Mouse (Mus musculus): Measurements from ENCODE around the gene Smcp. TPM values are rescaled to one million over a fixed set of nuclear protein-coding genes. Genes with fewer than 3 reads are reported as not detected.

Gene Smcp
- total RNA-seq, 2 experiments from 2014 or later, result not detected

DNA sequence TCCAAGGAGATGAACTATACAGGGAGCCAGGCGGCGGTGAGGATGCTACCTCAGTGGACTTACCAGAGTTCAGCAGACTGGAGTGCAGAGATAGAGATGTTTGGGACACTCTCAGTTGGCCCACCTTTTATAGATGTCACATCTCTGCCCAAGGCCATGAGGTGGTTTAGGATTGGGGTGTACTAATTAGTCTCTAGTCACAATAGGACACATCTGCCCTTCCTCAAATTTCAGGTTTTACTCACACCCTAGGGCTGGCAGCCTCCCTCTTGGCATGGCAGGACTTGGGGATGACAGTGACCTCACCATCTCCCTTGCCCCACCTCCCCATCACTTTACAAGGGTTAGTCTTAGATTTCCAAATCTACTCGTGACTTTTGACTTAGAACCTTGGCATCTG lies 54.4 kb downstream of the Smcp start, which contains the start of gene 2310046K23Rik:
Gene 2310046K23Rik, minus strand, starts transcription at position 101 of the 400 bp plus-strand sequence.
- intact Hi-C loops (cut with DNase I), result no loop called here
- no peak for DNase-seq (ENCODE audit: low spot score in 2 of 2)

Other genes starting within 250 kb of the Smcp start
- not detected for gene Sprr2d, start 249.9 kb downstream of the Smcp start, total RNA-seq (2021)
- not detected for gene Sprr2e, start 236.9 kb downstream of the Smcp start, total RNA-seq (2021)
- gene Sprr2f, start 223.8 kb downstream of the Smcp start, total RNA-seq (2021), result not detected
- not detected for gene Sprr2h, start 203.3 kb downstream of the Smcp start, total RNA-seq (2021)
- not detected for gene Sprr2i, start 181.0 kb downstream of the Smcp start, total RNA-seq (2021)
- not detected for gene Sprr2j-ps, start 170.9 kb downstream of the Smcp start, total RNA-seq (2021)
- gene Gm9774, start 159.6 kb downstream of the Smcp start, total RNA-seq (2021), result 1 to 10 TPM; 4.2 to 4.9 TPM
- not detected for gene Sprr2k, start 156.4 kb downstream of the Smcp start, total RNA-seq (2021)
- not detected for gene Sprr1b, start 150.2 kb downstream of the Smcp start, total RNA-seq (2021)
- not detected for gene Sprr3, start 130.3 kb downstream of the Smcp start, total RNA-seq (2021)
- gene Sprr1a, start 103.1 kb downstream of the Smcp start, total RNA-seq (2021), result not detected
- not detected for gene Sprr4, start 88.5 kb downstream of the Smcp start, total RNA-seq (2021)
- gene 2310046K23Rik, start 54.5 kb downstream of the Smcp start, total RNA-seq (2021), result not detected
- not detected for gene Ivl, start 15.3 kb downstream of the Smcp start, total RNA-seq (2021)
- gene 2210017I01Rik, start 18.5 kb upstream of the Smcp start, total RNA-seq (2021), result not detected
- gene Lce6a, start 32.7 kb upstream of the Smcp start, total RNA-seq (2021), result not detected
- gene Lce1a1, start 59.3 kb upstream of the Smcp start, total RNA-seq (2021), result not detected
- not detected for gene Lce1b, start 67.9 kb upstream of the Smcp start, total RNA-seq (2021)
- not detected for gene Lce1a2, start 81.3 kb upstream of the Smcp start, total RNA-seq (2021)
- not detected for gene Lce1c, start 90.2 kb upstream of the Smcp start, total RNA-seq (2021)
- not detected for gene Lce1d, start 98.2 kb upstream of the Smcp start, total RNA-seq (2021)
- gene Lce1e, start 120.1 kb upstream of the Smcp start, total RNA-seq (2021), result not detected
- gene Lce1f, start 131.4 kb upstream of the Smcp start, total RNA-seq (2021), result not detected
- not detected for gene Gm38119, start 150.1 kb upstream of the Smcp start, total RNA-seq (2021)
- not detected for gene Lce1g, start 163.3 kb upstream of the Smcp start, total RNA-seq (2021)
- gene Lce1h, start 176.1 kb upstream of the Smcp start, total RNA-seq (2021), result not detected
- not detected for gene Lce1i, start 189.9 kb upstream of the Smcp start, total RNA-seq (2021)
- not detected for gene Lce1j, start 201.5 kb upstream of the Smcp start, total RNA-seq (2021)
- not detected for gene Lce1k, start 218.9 kb upstream of the Smcp start, total RNA-seq (2021)
- not detected for gene Kprp, start 238.2 kb upstream of the Smcp start, total RNA-seq (2021)